Mouse (Mus musculus) adrenal gland, postnatal 36 days (tissue): ENCODE results near the gene Phldb2. TPM values are rescaled to one million over a fixed set of nuclear protein-coding genes. Genes with fewer than 3 reads are reported as not detected.
A peak's percentile ranks its signal among the peaks of the same experiment; 100 is the strongest.

Source experiments
- DNase-seq, 2 experiments: peaks; one replicate each; pipeline ENCODE4 v3.0.0; 2021; ENCODE audit warnings: mixed read lengths in 1 of 2
- total RNA-seq, 2 experiments: library from RNA; stranded (reverse); gene quantifications; 2 replicates each; pipeline ENCODE4 v1.2.3; 2021

The Phldb2 gene
- total RNA-seq, 2 experiments from 2014 or later = 29.8 to 50.3 TPM

DNA sequence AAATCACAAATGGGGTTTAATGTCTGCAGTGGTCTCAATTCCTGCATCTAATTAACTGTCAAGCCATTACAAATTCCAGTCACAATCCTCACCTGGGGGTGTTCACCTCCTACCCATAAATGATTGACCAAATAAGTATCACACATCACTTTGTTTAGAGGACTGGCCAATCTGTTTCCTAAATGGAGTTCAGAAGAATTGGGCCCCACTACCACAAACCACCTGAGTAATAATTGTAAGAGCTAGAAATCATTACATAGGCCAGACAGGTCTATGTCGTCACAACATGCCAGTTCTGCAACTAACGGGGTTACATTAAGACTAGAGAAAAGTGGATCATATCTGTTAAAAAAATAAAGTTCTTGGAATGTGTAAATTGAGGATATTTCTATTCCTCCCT lies 1.4 kb downstream of the Phldb2 start:
- no peak for DNase-seq

DNA sequence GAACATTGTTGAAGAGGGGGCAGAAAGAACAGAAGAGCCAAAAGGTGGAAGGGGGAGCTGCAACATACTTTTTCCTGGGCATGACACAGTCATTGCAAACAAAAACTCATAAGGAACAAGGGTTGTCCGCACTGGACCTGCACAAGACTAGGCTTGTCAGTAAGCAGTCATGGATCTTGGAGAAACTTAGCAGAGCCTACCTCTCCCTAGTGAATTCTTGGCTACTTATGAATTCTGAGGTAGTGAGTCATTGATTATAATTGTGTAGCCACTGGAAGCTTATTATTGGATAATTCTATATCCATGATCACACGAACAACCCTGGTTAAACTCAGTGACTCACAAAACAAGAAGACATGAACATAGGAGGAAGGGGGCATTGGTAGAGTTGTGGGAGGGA lies 7.1 kb downstream of the Phldb2 start:
- no peak for DNase-seq

DNA sequence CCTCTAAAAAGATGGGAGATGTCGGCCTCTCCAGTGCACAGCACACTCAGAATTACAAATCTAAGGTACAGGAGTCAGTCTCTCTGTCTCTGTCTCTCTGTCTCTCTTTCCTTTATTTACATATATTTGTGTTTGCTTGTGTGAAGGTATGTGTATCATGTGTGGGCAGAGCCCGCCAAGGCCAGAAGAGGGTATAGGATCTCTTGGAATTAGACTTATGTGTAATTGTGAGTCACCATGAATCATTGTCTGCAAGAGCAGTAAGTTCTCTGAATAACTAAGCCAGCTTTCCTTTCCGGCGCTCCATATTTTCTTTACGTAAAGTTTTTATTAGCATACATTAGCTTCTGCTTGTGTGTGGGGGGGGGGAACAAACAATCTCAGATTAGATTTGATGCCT lies 7.7 kb downstream of the Phldb2 start:
- no peak for DNase-seq

DNA sequence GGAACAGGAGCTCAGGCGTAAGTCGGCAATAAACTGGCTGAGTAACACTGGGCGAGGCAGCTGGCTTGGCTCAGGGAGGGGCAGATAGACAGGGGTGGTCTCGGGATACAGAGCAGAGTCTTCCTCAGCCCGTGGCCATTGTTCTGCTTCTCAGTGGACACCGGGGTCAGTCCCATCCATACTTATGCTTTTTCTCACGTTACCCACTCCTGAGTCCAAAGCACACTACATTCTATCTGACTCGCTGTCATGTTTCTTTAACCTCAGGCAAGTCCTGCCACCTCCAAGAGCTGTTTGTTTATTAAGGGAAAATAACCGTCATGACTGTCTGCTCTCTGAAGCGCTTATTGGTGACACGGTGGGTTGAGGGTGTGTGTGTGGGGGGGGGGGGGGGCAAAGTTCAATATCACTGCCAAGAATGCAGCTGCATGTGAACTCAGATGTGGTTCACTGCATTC lies 8.2 kb downstream of the Phldb2 start:
- DNase-seq = no peak

DNA sequence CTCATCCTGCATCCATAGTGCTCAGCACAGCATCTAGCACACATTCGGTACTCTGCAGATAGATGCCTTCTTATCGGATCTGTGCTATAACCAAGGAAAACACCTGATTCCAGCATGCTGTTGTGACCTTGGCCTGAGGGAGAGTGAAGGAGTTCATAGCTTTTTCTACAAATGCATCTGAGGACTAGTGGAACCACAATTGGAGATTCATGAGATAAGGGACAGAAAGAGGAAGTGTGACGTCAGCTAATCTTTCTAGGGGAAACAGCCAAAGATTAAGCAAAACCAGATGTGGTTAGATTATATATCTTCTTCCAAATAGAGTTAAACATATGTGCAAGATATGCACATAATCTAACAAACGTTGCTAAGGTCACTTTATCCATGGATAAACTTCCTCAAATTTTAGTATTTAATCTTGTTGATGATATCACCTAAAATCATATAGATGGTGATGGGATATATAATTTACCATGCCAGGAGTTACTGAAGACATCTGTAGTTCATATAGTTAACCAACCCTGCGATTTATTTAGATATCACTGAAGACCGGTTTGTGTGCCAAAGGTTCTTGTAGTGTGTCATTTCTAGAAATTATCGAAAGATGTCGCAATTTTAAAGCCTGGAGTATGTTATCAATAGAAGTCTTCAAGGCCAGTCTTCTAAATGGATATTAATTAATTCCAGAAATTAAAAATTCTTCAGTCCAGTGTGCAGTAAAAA lies 11.1 kb downstream of the Phldb2 start:
- DNase-seq = no peak

DNA sequence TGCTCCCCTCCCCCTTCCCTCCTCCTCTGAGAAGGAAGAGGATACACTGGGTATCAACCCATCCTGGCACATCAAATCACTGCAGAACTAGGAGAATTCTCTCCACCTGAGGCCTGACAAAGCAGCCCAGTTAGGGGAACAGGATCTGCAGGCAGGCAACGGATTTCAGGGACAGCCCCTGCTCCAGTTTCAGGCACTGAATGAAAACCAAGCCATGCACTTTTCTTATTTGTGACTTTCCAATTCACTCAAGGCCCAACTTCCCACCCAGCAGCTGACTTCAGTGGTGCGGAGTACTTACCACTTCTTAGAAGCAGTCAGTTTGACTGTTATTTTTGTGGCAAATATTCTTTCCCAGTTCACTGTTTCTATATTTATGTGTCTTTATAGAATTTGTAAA lies 12.7 kb downstream of the Phldb2 start:
- no peak for DNase-seq

DNA sequence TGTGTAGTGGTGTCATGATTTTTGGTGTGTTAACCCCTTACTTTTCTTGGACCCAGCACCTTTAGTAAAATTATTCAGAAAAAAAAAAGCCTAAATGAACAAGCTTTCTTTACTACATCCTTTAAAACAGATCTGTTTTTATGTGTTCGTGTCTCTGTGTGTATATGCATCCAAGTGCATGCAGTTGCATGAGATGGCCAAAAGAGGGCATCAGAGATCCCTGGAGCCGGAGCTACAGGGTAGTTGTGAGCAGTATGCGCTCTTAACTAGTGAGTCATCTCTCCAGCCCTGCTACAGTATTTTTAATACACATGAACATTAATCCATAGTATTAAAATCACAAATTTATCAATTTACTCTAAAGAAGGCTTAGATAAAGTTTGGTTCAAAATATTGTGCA lies 14.0 kb downstream of the Phldb2 start:
- no peak for DNase-seq

DNA sequence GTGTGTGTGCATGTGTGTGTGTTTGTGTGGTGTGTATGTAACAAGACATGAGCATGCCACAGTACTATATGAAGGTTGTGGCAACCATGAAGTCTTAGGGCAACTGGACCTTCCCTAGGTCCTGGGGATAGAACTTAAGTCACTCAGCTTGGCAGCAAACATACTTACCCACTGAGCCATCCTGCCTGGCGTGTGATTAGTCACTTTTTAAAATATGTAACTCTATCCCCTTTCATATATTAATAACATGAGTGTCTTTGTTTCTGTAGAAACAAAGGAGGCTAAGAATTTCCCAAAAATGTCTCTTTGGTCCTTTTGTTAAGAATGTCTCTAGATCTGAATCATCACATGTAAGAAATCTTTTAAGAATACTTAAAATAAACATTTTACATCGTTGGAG lies 16.0 kb downstream of the Phldb2 start:
- no peak for DNase-seq

DNA sequence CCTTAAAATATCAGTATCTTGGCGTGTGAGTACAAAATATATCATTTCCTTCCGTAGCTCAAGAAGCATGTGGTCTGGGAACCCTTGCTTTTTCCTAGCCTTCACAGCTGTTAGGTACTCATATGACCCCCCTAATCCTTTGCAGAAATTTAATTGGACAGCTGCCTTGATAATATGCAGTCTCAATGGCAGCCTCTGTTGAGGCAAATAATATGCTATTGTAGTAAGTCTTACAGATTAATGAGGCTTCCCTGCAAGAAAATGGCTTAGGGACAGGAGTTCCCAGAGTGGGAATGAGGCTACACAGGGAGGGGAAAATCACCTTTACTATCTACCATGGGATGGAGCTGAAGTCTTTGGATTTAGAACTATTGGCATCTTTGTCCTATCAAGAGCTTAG lies 16.9 kb downstream of the Phldb2 start:
- no peak for DNase-seq

DNA sequence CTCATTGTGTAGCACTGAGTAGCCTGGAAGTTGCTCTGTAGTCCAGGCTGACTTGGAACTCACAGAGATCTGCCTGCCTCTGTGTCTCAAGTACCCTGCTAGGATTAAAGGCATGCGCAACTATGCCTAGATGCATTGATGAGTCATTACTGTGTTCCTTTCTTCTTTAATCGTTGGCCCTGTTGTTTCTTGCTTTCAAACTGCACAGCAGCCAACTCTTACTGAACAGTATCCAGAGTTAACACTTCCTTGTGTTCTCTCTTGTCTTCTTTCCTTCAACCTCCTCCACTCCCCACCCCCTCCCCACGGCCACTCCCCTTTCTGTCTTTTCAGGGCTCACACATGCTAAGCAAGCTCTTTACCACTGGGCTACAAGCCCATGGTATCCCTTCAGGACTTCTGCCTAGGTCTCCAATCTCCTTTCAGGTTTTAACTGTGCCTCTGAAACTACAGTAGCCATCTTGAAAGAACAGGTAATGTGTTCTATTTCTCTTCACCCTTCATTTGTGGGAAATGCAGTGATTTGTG lies 17.4 kb downstream of the Phldb2 start:
- DNase-seq = no peak

DNA sequence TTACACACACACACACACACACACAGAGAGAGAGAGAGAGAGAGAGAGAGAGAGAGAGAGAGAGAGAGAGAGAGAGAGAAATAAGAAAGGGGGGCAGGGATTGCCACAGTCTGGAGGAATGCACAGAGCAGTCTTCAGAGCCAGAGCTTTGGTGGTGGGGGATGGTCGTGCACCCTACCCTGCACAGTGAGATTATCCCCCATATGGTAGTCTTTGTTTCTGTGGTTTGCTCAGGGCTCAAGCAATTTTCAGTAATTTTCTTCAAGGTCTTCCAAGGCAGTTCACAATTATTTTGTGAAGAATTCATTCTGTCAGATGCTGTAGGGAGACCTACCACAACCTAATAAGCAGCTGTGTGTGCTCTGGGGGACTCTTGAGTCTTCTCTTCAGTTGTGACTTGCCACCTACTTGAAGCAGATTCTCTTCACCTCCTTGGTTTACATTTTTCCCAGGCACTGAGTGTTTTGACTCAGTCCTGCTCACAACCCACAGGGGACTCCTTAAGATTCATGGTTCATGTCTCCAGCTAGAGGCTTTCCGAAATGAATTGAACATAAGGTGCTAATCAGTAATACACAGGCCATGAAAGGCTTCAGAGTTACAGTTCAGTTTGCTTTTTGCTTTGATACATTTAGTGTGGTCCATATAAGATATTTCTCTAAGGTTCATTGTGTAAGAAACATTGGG lies 18.5 kb downstream of the Phldb2 start:
- DNase-seq = no peak

DNA sequence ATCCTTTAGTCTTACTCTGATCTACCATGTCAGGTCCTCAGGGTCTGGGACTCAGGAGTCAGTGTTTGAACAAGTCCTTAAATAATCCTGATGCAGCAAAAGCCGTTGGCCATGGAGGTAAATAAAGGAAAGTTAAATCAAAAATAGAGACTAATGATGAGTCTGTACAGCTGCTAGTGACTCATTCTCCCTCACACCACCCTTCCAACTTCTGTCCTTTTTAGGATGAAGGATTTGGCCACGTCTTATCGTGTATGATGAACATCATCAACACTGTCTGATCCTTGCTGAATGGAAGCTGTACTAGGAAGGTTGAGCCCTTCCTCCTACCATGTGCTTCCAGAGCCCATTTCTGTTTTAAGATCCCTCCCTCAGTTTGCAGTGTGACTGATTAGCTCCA lies 23.1 kb downstream of the Phldb2 start:
- no peak for DNase-seq

DNA sequence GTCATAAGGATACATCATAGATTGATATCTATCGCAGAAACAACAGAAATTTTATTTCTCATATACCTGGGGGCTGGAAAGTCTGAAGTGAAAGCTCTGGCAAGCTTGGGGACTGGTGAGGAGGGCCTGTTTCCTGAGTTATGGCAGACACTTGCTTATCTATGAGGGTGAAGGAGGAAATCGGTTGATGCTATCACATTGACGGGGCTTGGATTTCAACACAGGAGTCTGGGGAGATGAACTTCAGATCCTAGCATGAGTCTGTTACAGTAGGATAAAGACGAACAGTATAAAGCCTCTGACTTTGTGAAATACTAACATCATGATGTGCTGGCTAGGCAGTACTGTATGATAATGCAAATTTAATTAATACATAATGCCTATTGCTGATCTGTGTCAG lies 25.3 kb downstream of the Phldb2 start:
- no peak for DNase-seq

DNA sequence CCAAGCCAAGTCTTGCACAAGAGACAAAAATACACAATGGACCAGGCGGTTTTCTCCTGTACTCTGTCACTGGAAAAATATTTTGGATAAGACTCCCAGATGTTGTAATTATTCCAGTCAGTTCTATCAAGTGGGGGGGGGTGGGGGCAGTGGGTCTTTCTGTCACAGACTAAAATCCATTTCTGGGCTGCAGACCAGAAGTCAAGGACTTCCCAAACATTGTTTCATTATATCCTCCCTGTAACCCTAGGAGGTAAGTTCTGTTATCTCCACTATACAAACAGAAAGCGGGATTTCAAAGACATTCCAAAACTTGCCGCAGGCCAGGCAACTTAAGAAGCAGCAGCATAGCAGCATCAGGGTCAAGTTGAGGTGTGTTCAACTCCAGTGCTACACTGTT lies 25.8 kb downstream of the Phldb2 start:
- DNase-seq = no peak

DNA sequence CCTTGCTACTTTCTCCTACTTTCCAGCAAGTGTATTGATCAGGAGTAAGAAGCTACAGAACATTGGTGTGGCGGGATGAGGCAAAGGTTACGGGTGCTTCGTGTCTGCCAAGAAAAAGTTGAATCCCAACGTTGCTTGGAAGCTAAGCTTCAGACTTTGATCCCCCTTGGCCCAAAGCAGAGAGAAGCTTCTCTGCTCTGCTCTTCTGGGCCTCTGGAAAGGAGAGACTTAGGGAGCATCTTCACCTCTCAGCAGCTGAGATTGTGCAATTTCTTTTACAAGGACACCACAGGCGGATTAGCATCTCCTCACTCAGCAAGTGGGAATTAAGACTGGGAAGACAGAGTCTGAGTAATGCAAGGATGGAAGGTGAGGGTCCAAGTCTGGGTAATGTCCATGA lies 26.5 kb downstream of the Phldb2 start:
- no peak for DNase-seq

DNA sequence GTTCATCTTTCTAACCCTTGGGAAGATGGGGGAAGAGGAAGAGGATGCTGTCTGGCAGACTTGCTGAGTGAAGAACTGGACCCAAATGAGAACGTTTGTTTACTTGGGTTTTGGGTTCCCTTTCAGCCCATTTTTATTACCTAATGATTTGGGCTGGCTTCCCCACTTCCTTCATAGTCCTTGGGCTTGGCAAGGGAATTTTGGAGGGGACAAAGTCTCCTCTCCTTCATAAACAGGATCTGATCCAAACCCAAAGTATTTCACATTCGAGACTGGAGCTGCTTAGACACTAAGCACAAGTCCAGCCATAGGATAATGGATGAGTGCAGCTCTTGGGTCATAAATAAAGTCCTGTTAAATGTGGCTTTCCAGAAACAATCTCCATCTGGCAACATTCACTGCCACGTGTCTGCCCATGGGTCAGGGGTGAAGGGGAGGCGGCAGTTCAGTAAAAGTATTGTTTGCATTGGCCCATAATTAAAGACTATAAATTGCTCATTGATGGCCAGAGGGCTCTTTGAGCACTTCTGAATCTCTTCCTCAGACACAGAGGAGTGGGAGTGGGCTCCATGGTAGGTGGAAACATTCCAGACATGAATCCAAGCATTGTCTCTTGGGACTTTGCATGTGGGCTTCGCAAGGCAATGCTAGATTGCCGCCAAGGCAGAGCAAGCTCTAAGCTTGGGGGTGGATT lies 29.5 kb downstream of the Phldb2 start:
- DNase-seq = no peak

DNA sequence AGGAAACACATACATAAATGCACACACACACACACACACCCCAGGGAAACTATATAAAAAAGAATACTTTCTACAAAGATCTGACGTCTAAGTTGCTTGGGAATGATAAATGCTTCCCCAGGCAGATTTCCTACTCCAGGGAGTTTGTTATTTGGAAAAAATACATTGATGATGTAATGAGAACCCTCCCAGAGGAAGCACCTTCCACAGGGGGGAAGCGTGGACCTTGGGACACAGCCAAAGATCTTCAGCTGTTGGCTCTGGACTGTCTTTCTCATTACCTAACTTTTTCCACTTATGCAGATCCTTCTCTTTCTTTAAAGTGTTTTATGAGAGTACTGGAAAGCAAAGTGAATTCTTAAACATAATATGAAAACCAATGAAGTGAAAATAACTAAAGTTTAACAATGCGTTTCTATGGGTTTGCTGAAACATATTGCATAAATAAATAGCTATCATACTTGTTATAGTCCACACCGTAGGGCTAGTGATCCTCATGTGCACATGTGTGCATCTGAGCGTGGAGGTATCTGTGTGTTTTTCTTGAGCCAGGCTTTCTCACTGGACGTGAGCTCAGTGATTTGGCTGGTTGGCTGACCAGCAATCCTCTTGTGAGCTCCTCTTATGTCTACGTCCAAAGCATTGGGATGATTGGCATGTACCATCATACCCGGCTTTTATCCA lies 30.7 kb downstream of the Phldb2 start:
- peak; percentile 30 to 45 for DNase-seq

DNA sequence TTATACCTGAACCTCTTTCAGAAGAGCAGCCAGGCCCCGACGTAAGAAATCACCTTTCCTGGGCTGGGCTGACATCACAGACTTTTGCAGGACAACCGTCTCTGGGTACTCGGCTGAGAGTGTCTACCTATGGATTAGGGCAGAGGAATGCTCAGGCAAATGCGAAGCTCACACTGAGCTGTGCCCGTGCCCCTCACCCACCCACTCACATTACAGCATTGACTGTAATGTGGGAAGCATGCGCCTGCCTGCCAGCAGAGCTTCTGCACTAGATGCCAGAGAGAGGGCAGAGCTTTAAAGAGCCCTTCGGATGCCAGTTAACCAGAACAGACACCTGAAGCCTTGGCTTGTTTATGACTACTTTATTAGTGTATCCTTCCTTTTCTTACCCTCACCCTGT lies 33.8 kb downstream of the Phldb2 start:
- DNase-seq = no peak

DNA sequence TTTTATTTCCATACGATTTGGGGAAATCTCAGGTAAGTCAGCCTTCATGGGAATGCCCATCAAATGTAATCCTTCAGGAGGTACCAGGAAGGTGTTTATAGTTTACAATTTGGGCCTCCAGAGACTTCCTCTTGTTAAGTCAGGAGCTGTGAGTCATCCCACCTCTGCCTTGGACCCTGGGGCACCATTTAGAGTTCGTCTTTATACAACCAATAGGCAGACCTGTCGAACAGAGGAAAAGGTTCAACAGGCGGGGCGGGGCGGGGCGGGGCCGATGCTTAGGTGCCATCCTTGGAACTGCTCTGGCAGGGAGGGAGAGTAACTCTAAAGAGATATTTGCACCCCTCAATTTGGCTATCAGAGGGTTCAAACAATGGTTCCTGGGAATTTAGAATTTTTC lies 49.8 kb downstream of the Phldb2 start:
- no peak for DNase-seq

DNA sequence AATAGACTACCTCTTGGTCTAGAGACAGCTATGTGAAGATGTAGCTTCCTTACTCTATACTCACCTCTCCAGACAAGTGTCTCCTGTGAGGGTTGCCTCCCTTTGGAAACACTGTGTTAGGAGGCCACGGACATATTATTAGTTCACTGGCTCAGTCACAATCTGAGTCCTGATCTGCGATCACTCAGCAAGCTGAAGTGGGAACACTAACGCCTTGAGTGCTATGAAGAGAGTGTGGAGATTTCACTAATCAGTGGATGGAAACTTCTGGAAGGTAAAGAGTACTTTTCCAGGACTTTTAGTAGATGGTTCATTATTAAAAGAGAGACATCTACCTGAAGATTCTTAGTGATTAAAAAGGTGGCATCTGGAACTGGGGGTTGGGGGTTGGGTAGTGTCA lies 54.9 kb downstream of the Phldb2 start:
- DNase-seq = no peak

DNA sequence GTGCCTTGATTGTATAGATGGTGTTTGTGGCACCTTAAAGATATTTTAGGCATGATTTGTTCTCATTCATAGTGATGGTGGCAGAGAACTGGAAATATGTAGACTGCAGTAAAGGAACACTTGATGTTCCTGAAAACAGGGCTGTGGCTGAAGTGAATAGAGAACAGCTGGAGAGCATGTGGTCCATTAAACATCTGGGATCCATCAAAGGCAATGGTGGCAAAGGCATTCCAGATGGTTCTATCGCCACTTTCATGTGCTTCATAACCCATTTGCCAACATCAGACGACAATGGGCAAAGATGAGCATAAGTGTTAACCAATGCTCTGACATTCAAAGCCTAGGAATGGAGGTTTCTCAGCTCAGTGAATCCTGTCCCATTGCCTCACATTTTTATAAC lies 56.8 kb downstream of the Phldb2 start:
- no peak for DNase-seq

DNA sequence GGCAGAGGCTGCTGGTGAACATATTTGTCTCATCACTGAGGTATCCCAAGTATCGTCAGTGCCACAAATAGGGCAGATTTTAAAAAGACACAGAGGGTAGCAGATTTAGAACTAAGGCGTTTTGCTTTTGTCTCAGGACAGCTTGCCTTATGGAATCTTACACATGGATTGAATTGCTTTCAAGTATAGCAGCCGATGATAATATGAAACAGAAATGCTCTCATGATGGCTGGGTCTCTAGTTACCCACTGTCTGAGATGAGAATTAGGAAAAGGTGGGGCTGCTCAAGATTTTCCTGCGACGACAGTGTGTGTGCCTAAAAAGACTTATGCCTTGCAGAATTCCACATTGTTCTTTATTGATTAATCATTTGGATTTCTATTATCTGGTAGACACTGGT lies 58.4 kb downstream of the Phldb2 start:
- DNase-seq = no peak

DNA sequence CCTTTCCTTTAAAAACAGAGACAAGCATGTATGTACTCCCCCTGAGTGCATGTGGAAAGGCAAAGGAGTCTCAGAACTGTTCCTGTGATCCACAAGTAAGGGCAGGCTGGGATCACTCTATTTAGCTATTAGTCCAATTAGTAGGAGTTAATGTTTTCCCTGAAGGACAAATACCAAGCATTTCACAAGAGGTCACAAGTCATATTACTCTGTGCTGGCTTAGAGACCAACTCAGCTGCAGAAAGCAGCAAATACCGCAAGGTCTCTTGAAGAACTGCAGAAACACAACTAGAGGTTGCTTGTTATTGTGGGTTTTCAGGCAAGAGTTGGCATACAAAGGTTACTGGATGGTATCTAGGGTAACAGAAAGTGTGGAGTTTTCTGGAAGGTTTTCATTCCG lies 59.6 kb downstream of the Phldb2 start:
- DNase-seq = no peak
